Mouse (Mus musculus) ES-Bruce4 (cell line): ENCODE results near the gene Mccc1.

Source experiments
- CTCF ChIP-seq: IDR thresholded peaks from one replicate; pipeline ENCODE4 v1.8.1; 2011; ENCODE audit warnings: low read depth, low read length
- EP300 ChIP-seq: IDR thresholded peaks from 2 replicates; pipeline ENCODE4 v1.6.1; 2011; ENCODE audit warnings: low read depth, low read length; ENCODE audit not compliant: insufficient read depth

- no peak for TF ChIP-seq EP300
- no peak for TF ChIP-seq CTCF
Observed at GRCm38 (mm10) chr3:35994552-35995531, 5.6 kb downstream of the Mccc1 start.
